Mouse (Mus musculus) liver, postnatal 0 days (tissue): Measurements from ENCODE around the gene Gm9821. TPM values are rescaled to one million over a fixed set of nuclear protein-coding genes. Genes with fewer than 3 reads are reported as not detected.

Experiments used
- ATAC-seq: fragments of 200-750 bp; cut with Nextera tagmentation; 2 replicates; pipeline ENCODE4 v1.8.0; 2017; ENCODE audit warnings: mild to moderate bottlenecking, moderate library complexity
- DNase-seq: peaks from one replicate; pipeline ENCODE4 v3.0.0-alpha.2; 2016
- H3K27ac ChIP-seq: fragments of 300-500 bp; sonication (generic); 2 replicates; pipeline ENCODE4 v1.5.1; 2014; ENCODE audit warnings: antibody characterized with exemption, moderate library complexity, mild to moderate bottlenecking, low read depth
- H3K27me3 ChIP-seq: fragments of 300-500 bp; sonication (generic); 2 replicates; pipeline ENCODE4 v1.6.1; 2014; ENCODE audit warnings: low read length, control low read depth, mixed read lengths; ENCODE audit not compliant: insufficient read depth
- H3K36me3 ChIP-seq: fragments of 300-500 bp; sonication (generic); replicated peaks from 2 replicates; pipeline ENCODE4 v1.6.1; 2014; ENCODE audit warnings: mild to moderate bottlenecking, control low read depth, low read length, moderate library complexity, mixed read lengths; ENCODE audit not compliant: insufficient read depth
- H3K4me1 ChIP-seq: fragments of 300-500 bp; sonication (generic); 2 replicates; pipeline ENCODE4 v1.6.1; 2014; ENCODE audit warnings: antibody characterized with exemption, mild to moderate bottlenecking, control low read depth; ENCODE audit not compliant: insufficient read depth
- H3K4me2 ChIP-seq: fragments of 300-500 bp; sonication (generic); 2 replicates; pipeline ENCODE4 v1.6.1; 2014; ENCODE audit warnings: low read depth, mild to moderate bottlenecking, low read length, moderate library complexity, mixed read lengths
- H3K4me3 ChIP-seq: fragments of 300-500 bp; sonication (generic); 2 replicates; pipeline ENCODE4 v1.5.1; 2014; ENCODE audit warnings: low read depth, low read length
- H3K9ac ChIP-seq: fragments of 300-500 bp; sonication (generic); replicated peaks from 2 replicates; pipeline ENCODE4 v1.6.1; 2014; ENCODE audit warnings: mild to moderate bottlenecking, moderate library complexity
- H3K9me3 ChIP-seq: fragments of 300-500 bp; sonication (generic); 2 replicates; pipeline ENCODE4 v1.6.1; 2016; ENCODE audit warnings: mild to moderate bottlenecking, control low read depth, low read length, mixed read lengths
- CTCF ChIP-seq: sonication (generic); IDR thresholded peaks from 2 replicates; pipeline ENCODE4 v1.5.1; 2016; ENCODE audit warnings: antibody characterized with exemption, low read depth
- EP300 ChIP-seq: IDR thresholded peaks from 2 replicates; pipeline ENCODE4 v1.6.1; 2016; ENCODE audit warnings: antibody characterized with exemption, low read depth, mild to moderate bottlenecking
- WGBS: fragments of 180-500 bp; shearing (Covaris S2); extraction: QIAGEN DNeasy Blood & Tissue Kit; methylation state at CpG from one replicate; pipeline ENCODE4 v1.1.7; 2014; ENCODE audit not compliant: insufficient replicate concordance; 5-methylcytosine and 5-hydroxymethylcytosine counted together
- polyA plus RNA-seq: library from polyadenylated mRNA; unstranded; fragments of >200 nt; fragmentation: Nextera tagmentation; extraction: Ambion mirVana; gene quantifications from 2 replicates; pipeline ENCODE4 v1.2.1, GENCODE M21; 2015

Gm9821 gene
- polyA plus RNA-seq, 1 experiment from 2014 or later = 0.20 TPM

- Histone ChIP-seq H3K4me1 (peaks cover 31% of the 10 kb centered on the region), H3K27ac (peak overlapping the region; percentile 68), H3K4me2 (no peak overlapping the region), H3K27me3 (peaks cover 4% of the 10 kb centered on the region; the same call in 1 of the 2 replicates), H3K36me3 (no peaks in the 10 kb centered on the region), H3K9ac (no peak overlapping the region), H3K9me3 (no peaks in the 10 kb centered on the region), H3K4me3 (no peak overlapping the region)
- DNase-seq (no peak), ATAC-seq (no peak)
- TF ChIP-seq EP300 (no peak), CTCF (no peak)
- WGBS = 61% methylated on average over 5 of the region's 5 CpGs
Measured at GRCm38 (mm10) chr2:91966367-91966766, 20.9 kb downstream of the Gm9821 start.

DNA sequence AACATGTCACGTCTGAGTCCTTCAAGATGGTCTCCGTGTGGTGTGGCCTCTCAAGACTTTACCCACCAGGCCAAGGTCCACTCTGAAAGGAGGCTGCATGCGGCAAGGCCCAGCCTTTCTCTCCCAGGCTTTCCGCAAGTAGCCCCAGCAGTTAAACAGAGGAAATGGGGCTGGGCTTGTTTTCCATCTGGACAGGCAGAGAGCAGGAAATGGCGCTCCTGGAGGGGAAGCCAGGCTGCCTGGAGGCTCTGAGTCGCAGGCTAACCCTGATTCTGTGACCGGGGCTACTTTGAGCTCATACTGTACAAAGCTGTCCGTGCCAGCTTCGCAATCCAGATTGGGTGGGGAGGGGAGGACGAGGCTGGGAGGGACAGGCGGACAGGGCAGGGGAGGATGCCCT is 22.5 kb downstream of the Gm9821 start:
- H3K9me3 ChIP-seq = no peaks in the 10 kb centered on the region
- TF ChIP-seq EP300 (0 out of 2 replicates have a peak, but pooled peaks have one; percentile 13), CTCF (no peak)
- DNase-seq (no peak), ATAC-seq (no peak)
- H3K4me3 ChIP-seq = no peak overlapping the region
- peak overlapping the region; percentile 13; the same call in 1 of the 2 replicates for H3K27ac ChIP-seq
- WGBS = 44% methylated on average over 11 of the region's 11 CpGs
- peaks cover 24% of the 10 kb centered on the region for H3K4me1 ChIP-seq
- H3K4me2 ChIP-seq = no peak overlapping the region
- no peaks in the 10 kb centered on the region for H3K36me3 ChIP-seq
- peaks cover 4% of the 10 kb centered on the region; the same call in 1 of the 2 replicates for H3K27me3 ChIP-seq
- no peak overlapping the region for H3K9ac ChIP-seq

DNA sequence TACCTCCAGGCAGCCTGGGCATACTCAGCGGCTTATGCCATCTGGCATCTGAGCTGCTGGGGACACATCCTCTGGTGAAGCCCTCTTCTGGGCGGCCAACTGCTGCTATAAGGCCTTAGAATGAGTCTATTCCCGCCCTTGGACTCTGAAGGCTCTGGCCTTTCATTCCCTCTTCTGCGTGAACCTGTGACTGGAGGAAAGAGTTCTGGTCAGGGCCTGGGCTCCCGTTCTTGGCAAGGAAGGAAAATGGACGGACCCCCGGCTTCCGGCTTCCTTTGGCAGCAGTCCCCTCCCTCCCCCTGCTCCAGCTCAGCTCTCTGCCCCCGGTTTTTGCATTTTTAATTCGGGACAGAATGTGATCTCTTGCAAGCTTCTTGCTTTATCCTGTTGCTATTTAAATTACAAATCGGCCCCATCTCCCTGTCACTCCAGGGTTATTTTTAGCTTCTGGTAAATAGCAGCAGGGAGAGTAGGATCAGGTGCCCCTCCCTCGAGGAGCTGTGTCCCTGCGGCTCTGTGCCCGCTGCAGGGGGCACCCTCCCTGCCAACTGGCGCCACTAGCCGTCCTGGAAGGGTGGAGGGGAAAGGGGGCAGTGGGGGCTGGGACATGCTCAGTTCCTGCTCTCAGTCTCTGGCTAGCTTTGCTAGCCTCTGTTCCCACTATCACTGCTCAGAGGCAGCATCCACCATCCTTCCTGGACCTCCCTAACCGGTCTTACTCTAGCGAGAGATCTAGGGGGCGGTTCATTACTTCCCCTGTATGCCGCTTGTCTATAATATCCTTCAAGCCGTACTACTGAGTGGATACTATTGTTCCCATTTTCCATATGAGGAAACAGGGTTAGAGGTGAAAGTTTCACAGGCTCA is 26.0 kb downstream of the Gm9821 start:
- Histone ChIP-seq H3K9me3 (no peaks in the 10 kb centered on the region), H3K4me1 (peaks cover 23% of the 10 kb centered on the region), H3K27me3 (peaks cover 28% of the 10 kb centered on the region), H3K4me2 (peak overlapping the region; percentile 52), H3K36me3 (no peaks in the 10 kb centered on the region), H3K4me3 (peak overlapping the region; percentile 4; the same call in 1 of the 2 replicates), H3K9ac (no peak overlapping the region), H3K27ac (peak overlapping the region; percentile 86)
- WGBS = 24% methylated on average over 21 of the region's 21 CpGs
- peak; percentile 70 for ATAC-seq
- DNase-seq = no peak
- TF ChIP-seq CTCF = no peak
- TF ChIP-seq EP300 = no peak

DNA sequence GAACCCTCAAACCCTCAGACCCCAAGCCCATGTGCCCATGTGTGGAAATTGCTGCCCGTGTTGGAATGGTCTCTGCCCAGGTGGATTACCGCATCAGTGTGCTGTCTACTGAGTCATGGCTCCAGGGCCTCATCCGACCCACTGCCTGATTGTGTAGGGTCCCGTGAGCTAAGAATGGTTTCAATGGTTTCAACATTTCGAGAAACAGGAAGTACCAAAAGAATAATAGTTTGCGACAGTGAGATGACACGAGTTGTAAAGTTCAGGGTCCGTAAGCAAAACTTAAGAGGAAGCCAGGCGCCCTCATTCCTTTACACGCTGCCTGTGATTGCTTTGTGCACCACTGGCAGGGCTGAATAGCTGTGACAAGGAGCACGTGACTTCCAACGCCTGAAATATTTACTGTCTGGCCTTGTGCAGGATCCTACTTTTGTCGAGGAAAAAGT is 26.6 kb downstream of the Gm9821 start:
- TF ChIP-seq CTCF (no peak), EP300 (peak; percentile 52; the same call in 1 of the 2 replicates)
- peak; percentile 77 for ATAC-seq
- peak overlapping the region; percentile 52; the same call in 1 of the 2 replicates for H3K4me2 ChIP-seq
- H3K36me3 ChIP-seq = no peaks in the 10 kb centered on the region
- peaks cover 35% of the 10 kb centered on the region for H3K27me3 ChIP-seq
- H3K9ac ChIP-seq = no peak overlapping the region
- peaks cover 23% of the 10 kb centered on the region for H3K4me1 ChIP-seq
- WGBS = 15% methylated on average over 13 of the region's 13 CpGs
- DNase-seq = no peak
- H3K9me3 ChIP-seq = no peaks in the 10 kb centered on the region
- H3K27ac ChIP-seq = peak overlapping the region; percentile 86
- no peak overlapping the region for H3K4me3 ChIP-seq

- ATAC-seq (no peak), DNase-seq (no peak)
- Histone ChIP-seq H3K4me1 (peaks cover 23% of the 10 kb centered on the region), H3K27me3 (peaks cover 46% of the 10 kb centered on the region), H3K4me3 (no peak overlapping the region), H3K4me2 (no peak overlapping the region), H3K9me3 (no peaks in the 10 kb centered on the region), H3K9ac (no peak overlapping the region), H3K27ac (no peak overlapping the region), H3K36me3 (no peaks in the 10 kb centered on the region)
- TF ChIP-seq EP300 (no peak), CTCF (no peak)
- WGBS = 67% methylated on average over 7 of the region's 7 CpGs
Measured at GRCm38 (mm10) chr2:91973416-91974135, 28.1 kb downstream of the Gm9821 start.
